In genomic region chr1:71609916-71610315, GRCm38 (mm10) we compare ENCODE assay signal across 22 mouse cellular contexts. TPM values are rescaled to one million over a fixed set of nuclear protein-coding genes. Genes with fewer than 3 reads are reported as not detected.
DNase-seq lines count a peak whose midpoint lies in the region; ATAC-seq and TF ChIP-seq lines count a peak whose summit lies in the region.
"Had no signal": no experiment of that assay in that cellular context is flagged by ENCODE, and none has a peak within 500 bp of the region (broad histone marks: within the 10 kb centered on the region; RNA-seq: fewer than 3 reads in every experiment).

No protein-coding gene starts in this region.

- H3K27ac ChIP-seq in heart, embryonic 11.5 days (ENCODE audit: low read depth, low read length), result no peak overlapping the region
- H3K27ac ChIP-seq: forebrain, embryonic 10.5 days; forebrain, embryonic 13.5 days; heart, embryonic 13.5 days; hindbrain, embryonic 12.5 days; hindbrain, embryonic 15.5 days had no signal

- H3K4me2 ChIP-seq in heart, embryonic 11.5 days, result no peak overlapping the region
- H3K4me2 ChIP-seq: forebrain, embryonic 13.5 days; heart, embryonic 13.5 days; hindbrain, embryonic 12.5 days; hindbrain, embryonic 15.5 days had no signal

- no peak for TF ChIP-seq CTCF in lung, adult 2 months (IDR thresholded peaks at IDR 0.05; ENCODE audit: insufficient read depth, low read length)

- H3K4me3 ChIP-seq in heart, embryonic 11.5 days (ENCODE audit: low read depth, low read length), result no peak overlapping the region
- no peak overlapping the region for H3K4me3 ChIP-seq in lung, adult 2 months (replicated peaks; ENCODE audit: extremely low read depth, low read depth, low read length)
- H3K4me3 ChIP-seq: forebrain, embryonic 10.5 days; forebrain, embryonic 13.5 days; heart, embryonic 13.5 days; hindbrain, embryonic 12.5 days; hindbrain, embryonic 15.5 days had no signal

- H3K9me3 ChIP-seq in heart, embryonic 11.5 days (replicated peaks; ENCODE audit: control insufficient read depth, low read length), result no peaks in the 10 kb centered on the region
- H3K9me3 ChIP-seq: forebrain, embryonic 10.5 days; forebrain, embryonic 13.5 days; heart, embryonic 13.5 days; hindbrain, embryonic 12.5 days; hindbrain, embryonic 15.5 days had no signal

- TF ChIP-seq POLR2A in lung, adult 2 months (IDR thresholded peaks at IDR 0.05; ENCODE audit: borderline replicate concordance, extremely low read depth, low read depth, low read length), result no peak

- H3K9ac ChIP-seq in heart, embryonic 11.5 days (ENCODE audit: low read depth, low read length), result no peak overlapping the region
- H3K9ac ChIP-seq: forebrain, embryonic 13.5 days; heart, embryonic 13.5 days; hindbrain, embryonic 12.5 days; hindbrain, embryonic 15.5 days had no signal

- H3K36me3 ChIP-seq in heart, embryonic 11.5 days (ENCODE audit: control insufficient read depth, insufficient read depth, low read length), result peaks cover 66% of the 10 kb centered on the region
- H3K36me3 ChIP-seq: hindbrain, embryonic 15.5 days had no signal

- DNase-seq in heart, adult 8-10 months (ENCODE audit: low spot score), result no peak
- DNase-seq in ES-CJ7 (ENCODE audit: low read depth, low spot score), result peak; percentile 59
- peak; percentile 66 for DNase-seq in R1 (ENCODE audit: low read depth, low spot score)
- no peak for DNase-seq in right cerebral cortex, postnatal 4 days
- no peak for DNase-seq in lung, adult 2 months
- DNase-seq: adrenal gland, postnatal 10 days; adrenal gland, postnatal 36 days; B cell, adult 2 months; cerebellum, adult 18-20 months; cerebellum, adult 9-10 months; cerebellum, postnatal 14 days; gastrocnemius, postnatal 10 days; gastrocnemius, postnatal 36 days; kidney, adult 18-20 months had no signal

- peak; percentile 39; the same call in 1 of the 2 replicates for ATAC-seq in heart, embryonic 11.5 days (replicated peaks; ENCODE audit: insufficient number of reproducible peaks, low FRiP score, low TSS enrichment)
- ATAC-seq: forebrain, embryonic 13.5 days; forebrain, embryonic 16.5 days had no signal

- H3K4me1 ChIP-seq in heart, embryonic 11.5 days (ENCODE audit: control insufficient read depth, insufficient read depth, low read length), result no peaks in the 10 kb centered on the region
- H3K4me1 ChIP-seq in lung, adult 2 months (ENCODE audit: control insufficient read depth, insufficient read depth, low read length), result no peaks in the 10 kb centered on the region
- H3K4me1 ChIP-seq: heart, embryonic 13.5 days had no signal

- WGBS in heart, embryonic 11.5 days (ENCODE audit: insufficient replicate concordance), result 74% methylated on average over 5 of the region's 5 CpGs
- 89% methylated on average over 5 of the region's 5 CpGs for WGBS in lung, adult 2 months

- no peaks in the 10 kb centered on the region for H3K27me3 ChIP-seq in heart, embryonic 11.5 days (ENCODE audit: control insufficient read depth, insufficient read depth, low read length)
- H3K27me3 ChIP-seq: CH12.LX; forebrain, embryonic 13.5 days; heart, embryonic 13.5 days; hindbrain, embryonic 15.5 days had no signal

RNA-seq across cellular contexts. Expression of gene Fn1, which starts 43.1 kb away (rescaled TPM):
- polyA plus RNA-seq in heart, embryonic 11.5 days (2014; fragmentation: Nextera tagmentation; extraction: Ambion mirVana), result 332 and 395 TPM in 2 replicates
- 100 to 1,000 TPM in 1 of 4 experiments, 10 to 100 TPM in 3; 27.6 to 234 (median 32.1) TPM for total RNA-seq in heart, adult 8-10 months (2022)
- polyA plus RNA-seq in lung, adult 2 months (2012; rRNA removed), result 177 and 224 TPM in 2 replicates

RNA-seq across cellular contexts. Expression of gene Atic, which starts 53.0 kb away (rescaled TPM):
- polyA plus RNA-seq in heart, embryonic 11.5 days (2014; fragmentation: Nextera tagmentation; extraction: Ambion mirVana), result 33.1 and 41.2 TPM in 2 replicates
- 10 to 100 TPM; 22.8 to 26.1 (median 25.2) TPM for total RNA-seq in heart, adult 8-10 months (2022)
- 13.4 and 17.9 TPM in 2 replicates for polyA plus RNA-seq in lung, adult 2 months (2012; rRNA removed)

Comparison
In these comparisons a context has a peak if more than half of its experiments do, and no peak if none do; other contexts are left out.
1. DNase-seq: peak in ES-CJ7 (single experiment) and R1 (single experiment); none in heart, adult 8-10 months (single experiment), right cerebral cortex, postnatal 4 days (single experiment) and lung, adult 2 months (single experiment).